Mouse (Mus musculus) left cerebral cortex, adult 8-10 months (tissue): ENCODE measurements around the gene Camk2d. TPM values are rescaled to one million over a fixed set of nuclear protein-coding genes. Genes with fewer than 3 reads are reported as not detected.

Source experiments
- DNase-seq, 2 experiments: peaks; one replicate each; pipeline ENCODE4 v3.0.0; 2022; ENCODE audit warnings: low spot score in 2 of 2
- total RNA-seq, 4 experiments: library from RNA; stranded (reverse); gene quantifications; 2 replicates each; pipeline ENCODE4 v1.2.4; 2022

Gene Camk2d
- total RNA-seq, 4 experiments from 2014 or later: 126 to 159 (median 137) TPM

- no peak for DNase-seq
Measured at GRCm38 (mm10) chr3:126612748-126613509, 16.8 kb downstream of the Camk2d start.

GRCm38 (mm10) chr3:126613510-126614128, 17.5 kb downstream of the Camk2d start:
- DNase-seq: no peak

GRCm38 (mm10) chr3:126615306-126615705, 19.2 kb downstream of the Camk2d start:
- DNase-seq: no peak

- DNase-seq: no peak
Measured at GRCm38 (mm10) chr3:126620152-126620551, 24.1 kb downstream of the Camk2d start.

GRCm38 (mm10) chr3:126622509-126622908, 26.4 kb downstream of the Camk2d start:
- no peak for DNase-seq

- DNase-seq: no peak
Measured at GRCm38 (mm10) chr3:126624994-126625763, 29.1 kb downstream of the Camk2d start.

- DNase-seq: no peak
Measured at GRCm38 (mm10) chr3:126625764-126626040, 29.6 kb downstream of the Camk2d start.

GRCm38 (mm10) chr3:126627968-126628367, 31.9 kb downstream of the Camk2d start:
- DNase-seq: no peak

GRCm38 (mm10) chr3:126628380-126628779, 32.3 kb downstream of the Camk2d start:
- DNase-seq: no peak

GRCm38 (mm10) chr3:126629040-126629439, 32.9 kb downstream of the Camk2d start:
- no peak for DNase-seq

GRCm38 (mm10) chr3:126630111-126630869, 34.2 kb downstream of the Camk2d start:
- DNase-seq: no peak

- no peak for DNase-seq
Measured at GRCm38 (mm10) chr3:126631583-126631982, 35.5 kb downstream of the Camk2d start.

GRCm38 (mm10) chr3:126632580-126632979, 36.5 kb downstream of the Camk2d start:
- no peak for DNase-seq

- DNase-seq: no peak
Measured at GRCm38 (mm10) chr3:126634171-126634570, 38.1 kb downstream of the Camk2d start.

- DNase-seq: no peak
Measured at GRCm38 (mm10) chr3:126638259-126638658, 42.2 kb downstream of the Camk2d start.

- no peak for DNase-seq
Measured at GRCm38 (mm10) chr3:126639098-126639513, 43.0 kb downstream of the Camk2d start.

- DNase-seq: no peak
Measured at GRCm38 (mm10) chr3:126640443-126641251, 44.5 kb downstream of the Camk2d start.

GRCm38 (mm10) chr3:126641451-126641850, 45.3 kb downstream of the Camk2d start:
- no peak for DNase-seq

GRCm38 (mm10) chr3:126643071-126644010, 47.2 kb downstream of the Camk2d start:
- no peak for DNase-seq

GRCm38 (mm10) chr3:126650332-126650731, 54.2 kb downstream of the Camk2d start:
- DNase-seq: no peak
